Mouse (Mus musculus) limb, embryonic 13.5 days (tissue): ENCODE results near the gene Eno1. TPM values are rescaled to one million over a fixed set of nuclear protein-coding genes. Genes with fewer than 3 reads are reported as not detected.

Source experiments
- ATAC-seq: fragments of 200-750 bp; cut with Nextera tagmentation; 2 replicates; pipeline ENCODE4 v1.8.0; 2017; ENCODE audit warnings: low read depth, moderate number of reproducible peaks, moderate TSS enrichment; ENCODE audit not compliant: low FRiP score
- H3K27ac ChIP-seq: fragments of 300-500 bp; sonication (generic); 2 replicates; pipeline ENCODE4 v1.5.1; 2015; ENCODE audit warnings: inconsistent platforms, mild to moderate bottlenecking, moderate library complexity
- H3K27me3 ChIP-seq: fragments of 300-500 bp; sonication (generic); 2 replicates; pipeline ENCODE4 v1.6.1; 2015; ENCODE audit warnings: mild to moderate bottlenecking, inconsistent platforms
- H3K36me3 ChIP-seq: fragments of 300-500 bp; sonication (generic); 2 replicates; pipeline ENCODE4 v1.6.1; 2015; ENCODE audit warnings: inconsistent platforms, mild to moderate bottlenecking, moderate library complexity
- H3K4me1 ChIP-seq: fragments of 300-500 bp; sonication (generic); 2 replicates; pipeline ENCODE4 v1.6.1; 2015; ENCODE audit warnings: inconsistent platforms
- H3K4me2 ChIP-seq: fragments of 300-500 bp; sonication (generic); replicated peaks from 2 replicates; pipeline ENCODE4 v1.6.1; 2015; ENCODE audit warnings: inconsistent platforms, mild to moderate bottlenecking, moderate library complexity
- H3K4me3 ChIP-seq: fragments of 300-500 bp; sonication (generic); 2 replicates; pipeline ENCODE4 v1.5.1; 2015; ENCODE audit warnings: moderate library complexity, mild to moderate bottlenecking, inconsistent platforms
- H3K9ac ChIP-seq: fragments of 300-500 bp; sonication (generic); 2 replicates; pipeline ENCODE4 v1.6.1; 2015; ENCODE audit warnings: mild to moderate bottlenecking, inconsistent platforms
- H3K9me3 ChIP-seq: fragments of 300-500 bp; sonication (generic); 2 replicates; pipeline ENCODE4 v1.6.1; 2016; ENCODE audit warnings: inconsistent platforms
- whole genome bisulfite sequencing: fragments of 180-500 bp; shearing (Covaris S2); methylation state at CpG from one replicate; pipeline ENCODE4 v1.1.7; 2015; 5-methylcytosine and 5-hydroxymethylcytosine counted together
- polyA plus RNA-seq: library from polyadenylated mRNA; unstranded; fragments of >200 nt; fragmentation: Nextera tagmentation; extraction: Ambion mirVana; gene quantifications from 2 replicates; pipeline ENCODE4 v1.2.1, GENCODE M21; 2015

The Eno1 gene
- polyA plus RNA-seq, 1 experiment from 2014 or later = 1,739 TPM

DNA sequence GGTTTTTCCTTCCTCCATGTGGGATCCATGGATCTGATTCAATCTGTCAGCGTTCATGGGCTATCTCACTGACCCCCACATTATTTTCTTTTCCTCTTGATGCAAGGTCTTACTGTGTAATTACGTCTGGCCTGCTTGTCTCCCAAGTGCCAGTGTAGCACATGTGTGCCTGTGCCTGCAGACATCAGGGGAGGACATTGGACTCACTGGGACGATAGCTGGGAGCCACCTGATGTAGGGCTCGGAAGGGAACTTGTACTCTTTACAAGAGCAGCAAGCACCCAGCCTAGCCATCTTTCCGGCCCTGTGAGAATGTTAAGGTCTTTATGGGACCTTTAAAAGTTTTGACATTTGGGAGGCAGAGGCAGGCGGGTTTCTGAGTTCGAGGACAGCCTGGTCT is 58.3 kb downstream of the Eno1 start:
- no peak overlapping the region for H3K4me2 ChIP-seq
- no peaks in the 10 kb centered on the region for H3K4me1 ChIP-seq
- whole genome bisulfite sequencing = 91% methylated on average over 7 of the region's 7 CpGs
- peaks cover 20% of the 10 kb centered on the region for H3K36me3 ChIP-seq
- no peak for ATAC-seq
- H3K27me3 ChIP-seq = no peaks in the 10 kb centered on the region
- H3K4me3 ChIP-seq = no peak overlapping the region
- no peak overlapping the region for H3K27ac ChIP-seq
- H3K9ac ChIP-seq = no peak overlapping the region
- peaks cover 5% of the 10 kb centered on the region; the same call in 1 of the 2 replicates for H3K9me3 ChIP-seq

DNA sequence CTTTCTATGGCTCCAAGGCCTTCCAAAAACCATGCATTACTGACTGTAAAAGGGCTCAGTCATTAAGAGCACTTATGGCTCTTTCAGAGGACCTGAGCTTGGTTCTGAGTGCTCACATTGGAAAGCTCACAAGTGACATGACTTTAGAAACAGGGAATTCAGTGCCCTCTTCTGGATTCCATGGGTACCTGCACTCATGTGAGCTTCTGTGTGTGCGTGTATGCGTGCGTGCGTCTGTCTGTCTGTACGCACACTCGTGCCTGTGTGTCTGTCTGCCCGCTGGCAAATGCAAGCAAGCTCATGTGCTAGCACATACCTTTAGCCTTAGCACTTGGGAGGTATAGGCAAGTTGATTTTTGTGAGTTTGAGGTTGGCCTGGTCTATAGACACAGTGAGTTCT is 59.4 kb downstream of the Eno1 start:
- no peaks in the 10 kb centered on the region for H3K4me1 ChIP-seq
- H3K27me3 ChIP-seq = no peaks in the 10 kb centered on the region
- H3K4me2 ChIP-seq = no peak overlapping the region
- H3K9ac ChIP-seq = no peak overlapping the region
- ATAC-seq = no peak
- no peak overlapping the region for H3K27ac ChIP-seq
- WGBS = 96% methylated on average over 7 of the region's 7 CpGs
- peaks cover 5% of the 10 kb centered on the region; the same call in 1 of the 2 replicates for H3K9me3 ChIP-seq
- peaks cover 14% of the 10 kb centered on the region for H3K36me3 ChIP-seq
- H3K4me3 ChIP-seq = no peak overlapping the region

Other genes with a start within 250 kb of the Eno1 start
- gene H6pd, start 227.7 kb upstream of the Eno1 start, polyA plus RNA-seq = 11.1 and 11.2 TPM in 2 replicates
- gene Gpr157, start 149.4 kb upstream of the Eno1 start, polyA plus RNA-seq = 1.2 TPM in 2 replicates
- 2.2 TPM in 2 replicates for gene Slc2a5, start 117.4 kb upstream of the Eno1 start, polyA plus RNA-seq
- not detected in 2 replicates for gene Slc2a7, start 87.7 kb upstream of the Eno1 start, polyA plus RNA-seq
- gene Car6, start 35.4 kb upstream of the Eno1 start, polyA plus RNA-seq = 0.50 and 0.55 TPM in 2 replicates
- gene Rere, start 44.9 kb downstream of the Eno1 start, polyA plus RNA-seq = 24.1 and 24.2 TPM in 2 replicates